ENCODE assay signal across 9 mouse cellular contexts in the genomic region with DNA sequence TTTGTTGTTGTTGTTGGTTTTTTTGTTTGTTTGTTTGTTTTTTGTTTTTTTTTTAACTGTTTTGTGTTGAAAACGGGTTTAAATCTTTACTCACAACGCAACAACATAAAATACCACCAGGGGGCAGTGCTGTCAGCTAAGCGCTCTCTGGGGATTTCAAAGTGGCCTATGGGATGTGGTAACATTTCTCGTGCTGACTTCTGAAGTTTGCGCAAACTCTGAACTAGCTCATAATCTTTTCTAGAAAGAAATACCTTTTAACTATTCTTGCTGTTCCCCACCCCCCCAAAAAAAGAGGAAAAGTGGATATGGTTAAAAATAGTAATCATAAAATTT.
DNase-seq lines count a peak whose midpoint lies in the region; ATAC-seq and TF ChIP-seq lines count a peak whose summit lies in the region.
"Had no signal": no experiment of that assay in that cellular context is flagged by ENCODE, and none has a peak within 500 bp of the region (broad histone marks: within the 10 kb centered on the region; RNA-seq: fewer than 3 reads in every experiment).

No protein-coding gene starts in this region.

- H3K9me3 ChIP-seq in heart, postnatal 0 days (replicated peaks; ENCODE audit: control insufficient read depth, low read length), result no peaks in the 10 kb centered on the region
- H3K9me3 ChIP-seq in heart, embryonic 12.5 days (replicated peaks), result 0 out of 2 replicates have a peak, but pooled peaks cover 2% of the 10 kb centered on the region
- no peaks in the 10 kb centered on the region for H3K9me3 ChIP-seq in ES-E14 (ENCODE audit: control insufficient read depth, insufficient read depth, low read depth, low read length)
- H3K9me3 ChIP-seq: limb, embryonic 12.5 days had no signal

- 21% methylated on average over 5 of the region's 5 CpGs for WGBS in heart, postnatal 0 days
- 19% methylated on average over 5 of the region's 5 CpGs for WGBS in heart, embryonic 12.5 days

- no peak overlapping the region for H3K9ac ChIP-seq in heart, postnatal 0 days (replicated peaks; ENCODE audit: low read depth, low read length)
- H3K9ac ChIP-seq in heart, embryonic 12.5 days, result no peak overlapping the region
- H3K9ac ChIP-seq in ES-E14 (ENCODE audit: insufficient read depth, low read depth, low read length, poor library complexity, severe bottlenecking), result no peak overlapping the region
- H3K9ac ChIP-seq: limb, embryonic 12.5 days had no signal

- no peaks in the 10 kb centered on the region for H3K36me3 ChIP-seq in heart, postnatal 0 days (replicated peaks; ENCODE audit: control insufficient read depth, insufficient read depth, low read length)
- H3K36me3 ChIP-seq in heart, embryonic 12.5 days, result no peaks in the 10 kb centered on the region
- no peaks in the 10 kb centered on the region for H3K36me3 ChIP-seq in ES-E14 (ENCODE audit: control insufficient read depth, insufficient read depth, low read length, poor library complexity, severe bottlenecking)
- H3K36me3 ChIP-seq: limb, embryonic 12.5 days had no signal

- no peak overlapping the region for H3K27ac ChIP-seq in heart, postnatal 0 days (ENCODE audit: low read depth)
- no peak overlapping the region for H3K27ac ChIP-seq in heart, embryonic 12.5 days (ENCODE audit: poor library complexity, severe bottlenecking)
- H3K27ac ChIP-seq in ES-E14 (ENCODE audit: insufficient read depth, low read depth, low read length, poor library complexity, severe bottlenecking), result no peak overlapping the region
- H3K27ac ChIP-seq: limb, embryonic 12.5 days had no signal

- in situ Hi-C loops in ES-E14 (cut with MboI; ENCODE audit: low sequenced_read_pairs in 2 of 2, unreplicated experiment in 2 of 2), result no loop called here

- DNase-seq in heart, postnatal 0 days (ENCODE audit: low spot score), result peak; percentile 60
- peak; percentile 65 for DNase-seq in ES-E14 (ENCODE audit: low read depth, low spot score)
- DNase-seq in c-Kit-positive CD71-positive TER-119-positive erythroid progenitor cells, embryonic 14.5 days (ENCODE audit: low spot score), result peak; percentile 8
- DNase-seq in frontal cortex, postnatal 10 days (ENCODE audit: low spot score in 2 of 2), result peak; percentile 40 to 52
- peak; percentile 61 for DNase-seq in left cerebral cortex, postnatal 4 days
- peak; percentile 55 for DNase-seq in ovary, postnatal 14 days (ENCODE audit: low spot score)

- H3K4me3 ChIP-seq in heart, postnatal 0 days (ENCODE audit: low read depth, low read length), result no peak overlapping the region
- no peak overlapping the region for H3K4me3 ChIP-seq in heart, embryonic 12.5 days
- H3K4me3 ChIP-seq in ES-E14 (ENCODE audit: insufficient read depth in 1 of 2, low read depth in 1 of 2, low read length in 2 of 2, poor library complexity in 1 of 2, severe bottlenecking in 1 of 2), result no peak overlapping the region
- H3K4me3 ChIP-seq: limb, embryonic 12.5 days had no signal

- no peak for TF ChIP-seq EP300 in heart, postnatal 0 days (IDR thresholded peaks at IDR 0.05; ENCODE audit: low read depth)

- ATAC-seq in heart, postnatal 0 days (ENCODE audit: insufficient read depth, low read depth), result no peak
- ATAC-seq in heart, embryonic 12.5 days (ENCODE audit: insufficient number of reproducible peaks, low FRiP score), result no peak
- no peak for ATAC-seq in activated CD4-positive, CD25-positive, alpha-beta regulatory T cell, adult 4 months

- H3K4me1 ChIP-seq in heart, postnatal 0 days (ENCODE audit: control insufficient read depth, insufficient read depth), result no peaks in the 10 kb centered on the region
- H3K4me1 ChIP-seq in heart, embryonic 12.5 days (replicated peaks), result no peaks in the 10 kb centered on the region
- H3K4me1 ChIP-seq in ES-E14 (ENCODE audit: control insufficient read depth in 2 of 2, insufficient read depth in 2 of 2, low read length in 2 of 2, poor library complexity in 1 of 2), result no peaks in the 10 kb centered on the region; a peak in 1 of 4 replicates
- H3K4me1 ChIP-seq: limb, embryonic 12.5 days had no signal

- intact Hi-C loops in left cerebral cortex, postnatal 4 days (cut with DNase I), result loop anchor here (5.0 kb wide), 3 partner anchors 92 to 252 kb away; no protein-coding TSS in a partner anchor

- no peaks in the 10 kb centered on the region for H3K27me3 ChIP-seq in heart, postnatal 0 days (ENCODE audit: control insufficient read depth, insufficient read depth, low read length)
- H3K27me3 ChIP-seq in heart, embryonic 12.5 days (replicated peaks), result no peaks in the 10 kb centered on the region
- H3K27me3 ChIP-seq: limb, embryonic 12.5 days had no signal

- H3K4me2 ChIP-seq in heart, postnatal 0 days (ENCODE audit: low read depth, low read length), result no peak overlapping the region
- no peak overlapping the region for H3K4me2 ChIP-seq in heart, embryonic 12.5 days

- TF ChIP-seq CTCF in heart, postnatal 0 days (IDR thresholded peaks at IDR 0.05; ENCODE audit: low read depth), result peak; percentile 60

TF ChIP-seq in ES-E14, 5 proteins besides CTCF, POLR2A, EP300 and RAD21:
- no peak for TF ChIP-seq HCFC1 (IDR thresholded peaks at IDR 0.05; ENCODE audit: borderline replicate concordance, insufficient read depth, low read length)
- no peak for TF ChIP-seq MAFK (IDR thresholded peaks at IDR 0.05; ENCODE audit: insufficient read depth, low read depth, low read length)
- peak; percentile 56; the same call in 1 of the 2 replicates for TF ChIP-seq ZC3H11A (IDR thresholded peaks at IDR 0.05; ENCODE audit: borderline replicate concordance, low read depth, low read length)
- no peak for TF ChIP-seq CHD2 (IDR thresholded peaks at IDR 0.05; ENCODE audit: low read depth, low read length)
- TF ChIP-seq ZNF384 (IDR thresholded peaks at IDR 0.05; ENCODE audit: low read depth, low read length), result no peak

Comparison
In these comparisons a context has a peak if more than half of its experiments do, and no peak if none do; other contexts are left out.
1. DNase-seq: peak in every context shown above with its lines; median percentile 65 in ES-E14; 61 in left cerebral cortex, postnatal 4 days; 60 in heart, postnatal 0 days; 55 in ovary, postnatal 14 days; 46 in frontal cortex, postnatal 10 days; 8 in c-Kit-positive CD71-positive TER-119-positive erythroid progenitor cells, embryonic 14.5 days.